Mouse (Mus musculus): ENCODE data around the gene Prepl. TPM values are rescaled to one million over a fixed set of nuclear protein-coding genes. Genes with fewer than 3 reads are reported as not detected.

Prepl gene
- polyA plus RNA-seq, 1 experiment from 2014 or later: 60.0 TPM

- no peak for DNase-seq (ENCODE audit: low spot score, missing footprints)
- WGBS: 93% methylated on average over 11 of the region's 11 CpGs
- Histone ChIP-seq H3K27ac (ENCODE audit: low read depth, low read length) (no peak overlapping the region), H3K27me3 (ENCODE audit: control insufficient read depth, insufficient read depth, low read length) (no peaks in the 10 kb centered on the region), H3K9me3 (ENCODE audit: control insufficient read depth, low read length) (no peaks in the 10 kb centered on the region), H3K36me3 (ENCODE audit: control insufficient read depth, insufficient read depth, low read length) (peaks cover 2% of the 10 kb centered on the region; the same call in 1 of the 2 replicates), H3K4me2 (no peak overlapping the region), H3K9ac (ENCODE audit: low read length) (no peak overlapping the region), H3K4me3 (ENCODE audit: low read depth, low read length) (no peak overlapping the region), H3K4me1 (ENCODE audit: control insufficient read depth, insufficient read depth, low read length) (no peaks in the 10 kb centered on the region)
- ATAC-seq (ENCODE audit: low FRiP score): no peak
Observed at GRCm38 (mm10) chr17:85080781-85081180, 9.3 kb downstream of the Prepl start.

DNA sequence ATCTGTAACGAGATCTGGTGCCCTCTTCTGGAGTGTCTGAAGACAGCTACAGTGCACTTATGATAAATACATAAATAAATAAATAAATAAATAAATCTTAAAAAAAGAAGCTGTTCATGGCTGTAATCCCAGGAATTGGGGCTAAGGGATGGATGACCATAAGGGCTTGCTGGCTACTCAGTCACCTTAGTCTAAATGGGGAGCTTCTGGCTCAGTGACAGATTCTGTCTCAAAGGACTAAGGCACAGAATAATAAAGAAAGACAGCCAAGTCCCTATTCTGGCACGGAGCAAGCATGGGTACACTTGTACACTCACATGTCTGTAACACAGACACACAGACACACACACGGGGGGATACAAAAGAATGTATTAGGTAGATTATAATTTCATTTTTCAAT, 10.8 kb downstream of the Prepl start:
- H3K27me3 ChIP-seq (ENCODE audit: control insufficient read depth, insufficient read depth, low read length): no peaks in the 10 kb centered on the region
- no peaks in the 10 kb centered on the region for H3K4me1 ChIP-seq (ENCODE audit: control insufficient read depth, insufficient read depth, low read length)
- no peak overlapping the region for H3K9ac ChIP-seq (ENCODE audit: low read length)
- ATAC-seq (ENCODE audit: low FRiP score) (no peak), DNase-seq (ENCODE audit: low spot score, missing footprints) (no peak)
- H3K4me2 ChIP-seq: no peak overlapping the region
- H3K27ac ChIP-seq (ENCODE audit: low read depth, low read length): no peak overlapping the region
- WGBS: 89% methylated on average over 3 of the region's 3 CpGs
- no peaks in the 10 kb centered on the region for H3K9me3 ChIP-seq (ENCODE audit: control insufficient read depth, low read length)
- peaks cover 2% of the 10 kb centered on the region; the same call in 1 of the 2 replicates for H3K36me3 ChIP-seq (ENCODE audit: control insufficient read depth, insufficient read depth, low read length)
- H3K4me3 ChIP-seq (ENCODE audit: low read depth, low read length): no peak overlapping the region

- Histone ChIP-seq H3K36me3 (ENCODE audit: control insufficient read depth, insufficient read depth, low read length) (peaks cover 2% of the 10 kb centered on the region; the same call in 1 of the 2 replicates), H3K27me3 (ENCODE audit: control insufficient read depth, insufficient read depth, low read length) (no peaks in the 10 kb centered on the region), H3K27ac (ENCODE audit: low read depth, low read length) (no peak overlapping the region), H3K4me3 (ENCODE audit: low read depth, low read length) (no peak overlapping the region), H3K4me2 (no peak overlapping the region), H3K9me3 (ENCODE audit: control insufficient read depth, low read length) (no peaks in the 10 kb centered on the region), H3K9ac (ENCODE audit: low read length) (no peak overlapping the region), H3K4me1 (ENCODE audit: control insufficient read depth, insufficient read depth, low read length) (peaks cover 5% of the 10 kb centered on the region; the same call in 1 of the 2 replicates)
- WGBS: 96% methylated on average over 4 of the region's 4 CpGs
- DNase-seq (ENCODE audit: low spot score, missing footprints): no peak
- ATAC-seq (ENCODE audit: low FRiP score): no peak
Observed at GRCm38 (mm10) chr17:85074083-85074482, 16.0 kb downstream of the Prepl start.

DNA sequence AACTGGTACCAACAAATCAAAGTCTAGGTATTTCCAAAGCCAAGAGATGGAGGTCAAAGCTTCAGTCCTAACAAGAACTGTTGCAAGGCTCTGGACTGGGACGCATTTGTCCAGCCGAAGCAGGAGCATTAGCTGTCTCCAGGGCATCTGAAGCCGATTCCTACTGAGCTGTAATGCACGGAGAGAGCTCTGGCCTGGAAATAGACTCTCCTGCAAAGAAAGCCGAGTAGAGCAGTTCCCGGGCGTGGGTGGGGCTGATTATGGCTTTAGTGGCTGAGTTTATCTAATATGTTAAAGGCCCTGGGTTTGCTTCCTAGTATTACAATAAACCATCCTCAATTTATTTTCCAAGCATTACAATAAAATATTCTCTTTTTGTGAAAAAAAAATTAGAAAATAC, 16.8 kb downstream of the Prepl start:
- Histone ChIP-seq H3K4me3 (ENCODE audit: low read depth, low read length) (no peak overlapping the region), H3K4me2 (no peak overlapping the region), H3K27me3 (ENCODE audit: control insufficient read depth, insufficient read depth, low read length) (no peaks in the 10 kb centered on the region), H3K9ac (ENCODE audit: low read length) (no peak overlapping the region), H3K27ac (ENCODE audit: low read depth, low read length) (no peak overlapping the region), H3K9me3 (ENCODE audit: control insufficient read depth, low read length) (no peaks in the 10 kb centered on the region), H3K4me1 (ENCODE audit: control insufficient read depth, insufficient read depth, low read length) (peaks cover 5% of the 10 kb centered on the region; the same call in 1 of the 2 replicates), H3K36me3 (ENCODE audit: control insufficient read depth, insufficient read depth, low read length) (peaks cover under 1% of the 10 kb centered on the region; the same call in 1 of the 2 replicates)
- WGBS: 56% methylated on average over 7 of the region's 7 CpGs
- DNase-seq (ENCODE audit: low spot score, missing footprints): no peak
- no peak for ATAC-seq (ENCODE audit: low FRiP score)

DNA sequence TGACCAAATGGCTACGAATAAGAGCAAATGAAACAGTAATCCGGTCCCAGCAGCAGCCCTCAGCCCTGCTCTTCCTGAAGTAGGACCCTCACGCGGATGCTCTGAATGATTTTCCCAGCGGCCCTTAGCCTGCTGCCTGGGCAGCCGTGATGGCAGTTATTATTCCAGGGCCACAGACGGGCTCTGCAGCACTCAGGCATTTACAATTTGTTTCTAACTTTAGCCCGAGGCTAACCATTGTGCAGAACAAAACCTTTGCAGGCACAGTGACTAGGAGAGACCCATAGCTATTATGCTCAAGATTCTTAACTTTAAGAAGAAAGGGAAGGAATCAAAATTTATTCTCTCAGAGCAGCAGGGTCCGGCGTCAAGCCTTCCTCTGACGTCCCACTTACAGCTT, 17.7 kb downstream of the Prepl start:
- Histone ChIP-seq H3K27me3 (ENCODE audit: control insufficient read depth, insufficient read depth, low read length) (no peaks in the 10 kb centered on the region), H3K9me3 (ENCODE audit: control insufficient read depth, low read length) (no peaks in the 10 kb centered on the region), H3K36me3 (ENCODE audit: control insufficient read depth, insufficient read depth, low read length) (no peaks in the 10 kb centered on the region; the same call in 1 of the 2 replicates), H3K4me2 (no peak overlapping the region), H3K27ac (ENCODE audit: low read depth, low read length) (no peak overlapping the region), H3K4me1 (ENCODE audit: control insufficient read depth, insufficient read depth, low read length) (peaks cover 5% of the 10 kb centered on the region; the same call in 1 of the 2 replicates), H3K4me3 (ENCODE audit: low read depth, low read length) (no peak overlapping the region), H3K9ac (ENCODE audit: low read length) (no peak overlapping the region)
- DNase-seq (ENCODE audit: low spot score, missing footprints) (no peak), ATAC-seq (ENCODE audit: low FRiP score) (no peak)
- 48% methylated on average over 11 of the region's 11 CpGs for WGBS

GRCm38 (mm10) chr17:85071088-85071775, 18.8 kb downstream of the Prepl start:
- 93% methylated on average over 8 of the region's 8 CpGs for WGBS
- Histone ChIP-seq H3K36me3 (ENCODE audit: control insufficient read depth, insufficient read depth, low read length) (no peaks in the 10 kb centered on the region), H3K4me2 (no peak overlapping the region), H3K9me3 (ENCODE audit: control insufficient read depth, low read length) (no peaks in the 10 kb centered on the region), H3K27ac (ENCODE audit: low read depth, low read length) (no peak overlapping the region), H3K9ac (ENCODE audit: low read length) (no peak overlapping the region), H3K4me3 (ENCODE audit: low read depth, low read length) (no peak overlapping the region), H3K4me1 (ENCODE audit: control insufficient read depth, insufficient read depth, low read length) (peaks cover 5% of the 10 kb centered on the region; the same call in 1 of the 2 replicates), H3K27me3 (ENCODE audit: control insufficient read depth, insufficient read depth, low read length) (no peaks in the 10 kb centered on the region)
- DNase-seq (ENCODE audit: low spot score, missing footprints): no peak
- no peak for ATAC-seq (ENCODE audit: low FRiP score)

GRCm38 (mm10) chr17:85070658-85071057, 19.4 kb downstream of the Prepl start:
- Histone ChIP-seq H3K27me3 (ENCODE audit: control insufficient read depth, insufficient read depth, low read length) (no peaks in the 10 kb centered on the region), H3K9ac (ENCODE audit: low read length) (no peak overlapping the region), H3K4me2 (no peak overlapping the region), H3K9me3 (ENCODE audit: control insufficient read depth, low read length) (no peaks in the 10 kb centered on the region), H3K27ac (ENCODE audit: low read depth, low read length) (no peak overlapping the region), H3K36me3 (ENCODE audit: control insufficient read depth, insufficient read depth, low read length) (peaks cover 3% of the 10 kb centered on the region; the same call in 1 of the 2 replicates), H3K4me1 (ENCODE audit: control insufficient read depth, insufficient read depth, low read length) (peaks cover 5% of the 10 kb centered on the region; the same call in 1 of the 2 replicates), H3K4me3 (ENCODE audit: low read depth, low read length) (no peak overlapping the region)
- DNase-seq (ENCODE audit: low spot score, missing footprints): no peak
- no peak for ATAC-seq (ENCODE audit: low FRiP score)
- 95% methylated on average over 6 of the region's 6 CpGs for WGBS

GRCm38 (mm10) chr17:85067331-85067730, 22.7 kb downstream of the Prepl start:
- H3K4me2 ChIP-seq: no peak overlapping the region
- no peaks in the 10 kb centered on the region for H3K9me3 ChIP-seq (ENCODE audit: control insufficient read depth, low read length)
- no peak overlapping the region for H3K9ac ChIP-seq (ENCODE audit: low read length)
- peaks cover 8% of the 10 kb centered on the region; the same call in 1 of the 2 replicates for H3K36me3 ChIP-seq (ENCODE audit: control insufficient read depth, insufficient read depth, low read length)
- H3K27me3 ChIP-seq (ENCODE audit: control insufficient read depth, insufficient read depth, low read length): no peaks in the 10 kb centered on the region
- no peak overlapping the region for H3K4me3 ChIP-seq (ENCODE audit: low read depth, low read length)
- DNase-seq (ENCODE audit: low spot score, missing footprints) (no peak), ATAC-seq (ENCODE audit: low FRiP score) (no peak)
- H3K4me1 ChIP-seq (ENCODE audit: control insufficient read depth, insufficient read depth, low read length): no peaks in the 10 kb centered on the region
- 94% methylated on average over 7 of the region's 7 CpGs for WGBS
- H3K27ac ChIP-seq (ENCODE audit: low read depth, low read length): no peak overlapping the region

DNA sequence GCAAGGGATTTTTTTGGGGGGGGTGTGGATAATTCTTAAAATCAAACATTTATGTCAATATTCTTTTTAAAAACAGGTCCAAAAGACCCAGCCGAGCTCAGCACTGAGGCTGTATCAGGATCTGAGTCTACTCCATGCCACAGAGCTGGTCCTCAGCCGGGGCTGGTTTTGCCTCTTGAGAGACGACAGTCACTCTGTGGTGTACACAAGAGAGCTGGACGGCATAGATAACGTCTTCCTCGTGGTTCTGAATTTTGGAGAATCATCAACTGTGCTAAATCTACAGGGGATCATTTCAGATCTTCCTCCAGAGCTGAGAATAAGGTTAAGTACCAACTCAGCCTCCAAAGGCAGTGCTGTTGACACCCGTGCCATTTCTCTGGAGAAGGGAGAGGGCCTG, 26.5 kb downstream of the Prepl start:
- DNase-seq (ENCODE audit: low spot score, missing footprints) (no peak), ATAC-seq (ENCODE audit: low FRiP score) (no peak)
- 91% methylated on average over 7 of the region's 7 CpGs for WGBS
- Histone ChIP-seq H3K27me3 (ENCODE audit: control insufficient read depth, insufficient read depth, low read length) (no peaks in the 10 kb centered on the region), H3K4me2 (no peak overlapping the region), H3K4me1 (ENCODE audit: control insufficient read depth, insufficient read depth, low read length) (no peaks in the 10 kb centered on the region), H3K4me3 (ENCODE audit: low read depth, low read length) (no peak overlapping the region), H3K9ac (ENCODE audit: low read length) (no peak overlapping the region), H3K9me3 (ENCODE audit: control insufficient read depth, low read length) (no peaks in the 10 kb centered on the region), H3K27ac (ENCODE audit: low read depth, low read length) (no peak overlapping the region), H3K36me3 (ENCODE audit: control insufficient read depth, insufficient read depth, low read length) (peaks cover 8% of the 10 kb centered on the region; the same call in 1 of the 2 replicates)

Data from midbrain, embryonic 11.5 days (tissue).